Mouse (Mus musculus): ENCODE measurements at regions not wholly inside any gene's neighbourhood (a gene's known extent, or its start where the extent isn't known, plus 50 kb on each side); places are given as distances from the start of the nearest gene placed in this dataset.

GRCm38 (mm10) chr12:39256605-39257004 is 477.4 kb downstream of the Etv1 start:
- no peaks in the 10 kb centered on the region for H3K27me3 ChIP-seq (ENCODE audit: control insufficient read depth, insufficient read depth, low read length)
- TF ChIP-seq POLR2A (IDR thresholded peaks at IDR 0.05; ENCODE audit: control insufficient read depth, low read depth, low read length) (no peak), CTCF (IDR thresholded peaks at IDR 0.05; ENCODE audit: control insufficient read depth, insufficient read depth, insufficient replicate concordance, low read depth, low read length) (no peak)
- H3K4me1 ChIP-seq (ENCODE audit: control insufficient read depth, insufficient read depth, low read length) = no peaks in the 10 kb centered on the region
- H3K27ac ChIP-seq (ENCODE audit: control insufficient read depth, insufficient read depth, low read depth, low read length) = no peak overlapping the region
- H3K36me3 ChIP-seq (ENCODE audit: control insufficient read depth, insufficient read depth, low read length) = no peaks in the 10 kb centered on the region
- H3K4me3 ChIP-seq (ENCODE audit: control insufficient read depth, low read depth, low read length) = no peak overlapping the region

- Histone ChIP-seq H3K4me1 (ENCODE audit: control insufficient read depth, insufficient read depth, low read length) (no peaks in the 10 kb centered on the region), H3K27me3 (ENCODE audit: control insufficient read depth, insufficient read depth, low read length) (no peaks in the 10 kb centered on the region), H3K36me3 (ENCODE audit: control insufficient read depth, insufficient read depth, low read length) (no peaks in the 10 kb centered on the region), H3K27ac (ENCODE audit: control insufficient read depth, insufficient read depth, low read depth, low read length) (no peak overlapping the region), H3K4me3 (ENCODE audit: control insufficient read depth, low read depth, low read length) (no peak overlapping the region)
- TF ChIP-seq CTCF (IDR thresholded peaks at IDR 0.05; ENCODE audit: control insufficient read depth, insufficient read depth, insufficient replicate concordance, low read depth, low read length) (no peak), POLR2A (IDR thresholded peaks at IDR 0.05; ENCODE audit: control insufficient read depth, low read depth, low read length) (no peak)
Measured at GRCm38 (mm10) chr12:39257571-39257970, 478.4 kb downstream of the Etv1 start.

- TF ChIP-seq CTCF (IDR thresholded peaks at IDR 0.05; ENCODE audit: control insufficient read depth, insufficient read depth, insufficient replicate concordance, low read depth, low read length) (no peak), POLR2A (IDR thresholded peaks at IDR 0.05; ENCODE audit: control insufficient read depth, low read depth, low read length) (no peak)
- Histone ChIP-seq H3K27me3 (ENCODE audit: control insufficient read depth, insufficient read depth, low read length) (no peaks in the 10 kb centered on the region), H3K4me1 (ENCODE audit: control insufficient read depth, insufficient read depth, low read length) (no peaks in the 10 kb centered on the region), H3K4me3 (ENCODE audit: control insufficient read depth, low read depth, low read length) (no peak overlapping the region), H3K36me3 (ENCODE audit: control insufficient read depth, insufficient read depth, low read length) (no peaks in the 10 kb centered on the region), H3K27ac (ENCODE audit: control insufficient read depth, insufficient read depth, low read depth, low read length) (no peak overlapping the region)
Measured at GRCm38 (mm10) chr12:39289676-39290075, 510.5 kb downstream of the Etv1 start.

GRCm38 (mm10) chr12:39301351-39302212 is 522.4 kb downstream of the Etv1 start:
- H3K4me1 ChIP-seq (ENCODE audit: control insufficient read depth, insufficient read depth, low read length) = no peaks in the 10 kb centered on the region
- no peak overlapping the region for H3K27ac ChIP-seq (ENCODE audit: control insufficient read depth, insufficient read depth, low read depth, low read length)
- no peak overlapping the region for H3K4me3 ChIP-seq (ENCODE audit: control insufficient read depth, low read depth, low read length)
- H3K27me3 ChIP-seq (ENCODE audit: control insufficient read depth, insufficient read depth, low read length) = no peaks in the 10 kb centered on the region
- TF ChIP-seq POLR2A (IDR thresholded peaks at IDR 0.05; ENCODE audit: control insufficient read depth, low read depth, low read length) (no peak), CTCF (IDR thresholded peaks at IDR 0.05; ENCODE audit: control insufficient read depth, insufficient read depth, insufficient replicate concordance, low read depth, low read length) (no peak)
- no peaks in the 10 kb centered on the region for H3K36me3 ChIP-seq (ENCODE audit: control insufficient read depth, insufficient read depth, low read length)

GRCm38 (mm10) chr12:39302213-39302591 is 523.0 kb downstream of the Etv1 start:
- Histone ChIP-seq H3K4me3 (ENCODE audit: control insufficient read depth, low read depth, low read length) (no peak overlapping the region), H3K27me3 (ENCODE audit: control insufficient read depth, insufficient read depth, low read length) (no peaks in the 10 kb centered on the region), H3K36me3 (ENCODE audit: control insufficient read depth, insufficient read depth, low read length) (no peaks in the 10 kb centered on the region), H3K27ac (ENCODE audit: control insufficient read depth, insufficient read depth, low read depth, low read length) (no peak overlapping the region), H3K4me1 (ENCODE audit: control insufficient read depth, insufficient read depth, low read length) (no peaks in the 10 kb centered on the region)
- TF ChIP-seq POLR2A (IDR thresholded peaks at IDR 0.05; ENCODE audit: control insufficient read depth, low read depth, low read length) (no peak), CTCF (IDR thresholded peaks at IDR 0.05; ENCODE audit: control insufficient read depth, insufficient read depth, insufficient replicate concordance, low read depth, low read length) (no peak)

GRCm38 (mm10) chr12:39307746-39308145 is 528.6 kb downstream of the Etv1 start:
- no peak overlapping the region for H3K27ac ChIP-seq (ENCODE audit: control insufficient read depth, insufficient read depth, low read depth, low read length)
- H3K27me3 ChIP-seq (ENCODE audit: control insufficient read depth, insufficient read depth, low read length) = no peaks in the 10 kb centered on the region
- TF ChIP-seq CTCF (IDR thresholded peaks at IDR 0.05; ENCODE audit: control insufficient read depth, insufficient read depth, insufficient replicate concordance, low read depth, low read length) = no peak
- no peak for TF ChIP-seq POLR2A (IDR thresholded peaks at IDR 0.05; ENCODE audit: control insufficient read depth, low read depth, low read length)
- H3K4me3 ChIP-seq (ENCODE audit: control insufficient read depth, low read depth, low read length) = no peak overlapping the region
- no peaks in the 10 kb centered on the region for H3K36me3 ChIP-seq (ENCODE audit: control insufficient read depth, insufficient read depth, low read length)
- no peaks in the 10 kb centered on the region for H3K4me1 ChIP-seq (ENCODE audit: control insufficient read depth, insufficient read depth, low read length)

- no peak for TF ChIP-seq POLR2A (IDR thresholded peaks at IDR 0.05; ENCODE audit: control insufficient read depth, low read depth, low read length)
- TF ChIP-seq CTCF (IDR thresholded peaks at IDR 0.05; ENCODE audit: control insufficient read depth, insufficient read depth, insufficient replicate concordance, low read depth, low read length) = no peak
- Histone ChIP-seq H3K4me3 (ENCODE audit: control insufficient read depth, low read depth, low read length) (no peak overlapping the region), H3K36me3 (ENCODE audit: control insufficient read depth, insufficient read depth, low read length) (no peaks in the 10 kb centered on the region), H3K27ac (ENCODE audit: control insufficient read depth, insufficient read depth, low read depth, low read length) (no peak overlapping the region), H3K27me3 (ENCODE audit: control insufficient read depth, insufficient read depth, low read length) (no peaks in the 10 kb centered on the region), H3K4me1 (ENCODE audit: control insufficient read depth, insufficient read depth, low read length) (no peaks in the 10 kb centered on the region)
Measured at GRCm38 (mm10) chr12:39309905-39310304, 530.7 kb downstream of the Etv1 start.
